Mouse (Mus musculus) bone marrow macrophage, adult 2 months (primary cell): ENCODE results near the gene Wipf2. TPM values are rescaled to one million over a fixed set of nuclear protein-coding genes. Genes with fewer than 3 reads are reported as not detected.

ENCODE experiments used
- H3K27ac ChIP-seq: 2 replicates; pipeline ENCODE4 v1.5.1; 2012; ENCODE audit warnings: low read depth, low read length; ENCODE audit not compliant: insufficient read depth
- H3K4me1 ChIP-seq: 2 replicates; pipeline ENCODE4 v1.6.1; 2012; ENCODE audit warnings: low read length; ENCODE audit not compliant: control insufficient read depth, insufficient read depth
- H3K4me3 ChIP-seq: 2 replicates; pipeline ENCODE4 v1.5.1; 2012; ENCODE audit warnings: mild to moderate bottlenecking, low read length, moderate library complexity; ENCODE audit not compliant: insufficient read depth
- CTCF ChIP-seq: IDR thresholded peaks from 2 replicates; pipeline ENCODE4 v1.5.1; 2012; ENCODE audit warnings: low read depth, mild to moderate bottlenecking, low read length, moderate library complexity
- POLR2A ChIP-seq: IDR thresholded peaks from 2 replicates; pipeline ENCODE4 v1.6.1; 2012; ENCODE audit warnings: mild to moderate bottlenecking, low read depth, low read length, borderline replicate concordance
- polyA plus RNA-seq: library from polyadenylated mRNA; stranded (reverse); fragments of >200 nt; gene quantifications from 2 replicates; pipeline ENCODE4 v1.2.4, GENCODE M21; 2012; ENCODE audit not compliant: missing spikeins, insufficient read depth, insufficient read length

Wipf2 gene
- polyA plus RNA-seq, 1 experiment: 20.5 TPM

DNA sequence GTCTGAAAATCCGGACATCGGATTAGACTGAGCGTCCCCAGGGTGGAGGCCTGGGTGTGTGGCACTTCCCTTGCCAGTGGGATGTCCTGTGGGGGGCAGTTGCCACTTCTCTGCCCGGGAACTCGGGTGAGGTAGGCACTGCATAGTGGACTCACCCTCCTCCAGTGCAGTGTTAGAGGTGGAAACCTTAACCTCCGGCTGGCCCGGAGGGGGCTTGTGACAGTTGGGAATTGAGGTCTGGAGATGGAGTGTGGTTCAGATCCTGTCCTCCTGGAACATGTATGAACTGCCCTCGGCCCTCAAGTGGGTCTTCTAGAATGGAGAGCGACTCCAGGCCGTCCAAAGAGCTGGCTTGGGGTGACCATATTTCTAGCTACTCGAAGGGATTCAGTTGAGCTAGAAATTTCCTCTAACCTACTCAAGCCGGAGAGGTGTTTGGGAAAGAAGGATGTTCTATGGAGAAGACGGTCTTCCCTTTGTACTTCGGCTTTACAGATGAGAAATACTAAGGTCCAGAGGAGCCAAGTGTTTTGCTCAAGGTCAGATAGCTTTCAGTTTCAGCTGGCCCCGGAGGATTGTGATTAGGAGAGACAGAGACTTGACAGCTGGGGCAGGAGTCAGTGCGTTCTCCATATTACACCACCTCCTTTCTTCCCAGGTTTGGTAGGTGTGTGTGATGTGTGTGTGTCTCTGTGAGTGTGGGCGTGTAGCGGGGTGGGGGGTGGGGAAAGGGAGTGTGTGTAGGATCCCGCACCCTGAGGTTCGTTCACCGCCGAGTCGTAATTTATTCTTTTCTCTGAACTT is 73.4 kb downstream of the Wipf2 start:
- peak overlapping the region; percentile 74 for H3K4me3 ChIP-seq
- H3K4me1 ChIP-seq: peaks cover 46% of the 10 kb centered on the region
- TF ChIP-seq CTCF (no peak), POLR2A (no peak)
- no peak overlapping the region for H3K27ac ChIP-seq

GRCm38 (mm10) chr11:98937410-98937913 is 74.0 kb downstream of the Wipf2 start:
- TF ChIP-seq CTCF: no peak
- TF ChIP-seq POLR2A: no peak
- Histone ChIP-seq H3K27ac (peak overlapping the region; percentile 73), H3K4me1 (peaks cover 45% of the 10 kb centered on the region), H3K4me3 (peak overlapping the region; percentile 78)

DNA sequence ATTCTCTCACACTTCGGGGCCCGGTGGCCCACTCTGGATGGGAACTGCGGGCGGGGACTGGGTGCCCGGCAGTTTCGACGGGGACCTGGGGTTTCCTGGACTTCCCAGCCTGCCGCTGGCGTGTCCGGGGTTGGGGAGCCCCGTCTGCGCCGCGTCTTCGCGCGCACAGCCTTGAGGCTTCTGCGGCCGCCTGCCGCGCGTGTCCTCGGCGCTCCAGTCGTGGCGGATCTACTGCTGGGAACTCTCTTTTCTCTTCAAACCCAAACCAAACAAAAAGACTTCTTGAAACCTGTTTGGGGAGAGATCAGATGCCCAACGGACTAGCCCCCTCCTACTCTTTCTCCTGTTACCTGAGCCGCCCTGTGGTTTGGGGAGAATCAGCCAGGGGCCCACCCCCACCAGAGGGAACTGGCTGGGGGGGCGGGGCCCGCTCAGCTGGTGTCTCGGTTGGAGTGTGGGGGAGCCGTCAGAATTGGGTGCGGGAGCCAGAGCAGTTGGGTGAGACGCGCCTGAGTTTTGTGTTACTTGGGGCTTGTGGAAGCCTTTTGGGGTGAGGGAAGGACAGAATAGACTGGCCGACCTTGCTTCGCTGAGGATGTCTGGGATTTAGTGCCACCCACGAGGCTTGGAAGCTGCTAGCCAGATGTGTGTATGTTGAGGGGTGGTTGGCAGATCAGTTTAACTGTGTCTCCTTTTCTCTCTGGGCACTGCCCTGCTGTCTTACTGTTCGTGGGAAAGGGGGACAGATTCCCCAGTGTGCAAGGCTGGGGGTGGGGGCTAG is 74.7 kb downstream of the Wipf2 start:
- TF ChIP-seq POLR2A (no peak), CTCF (no peak)
- H3K4me3 ChIP-seq: peak overlapping the region; percentile 78
- peak overlapping the region; percentile 73 for H3K27ac ChIP-seq
- peaks cover 47% of the 10 kb centered on the region for H3K4me1 ChIP-seq

DNA sequence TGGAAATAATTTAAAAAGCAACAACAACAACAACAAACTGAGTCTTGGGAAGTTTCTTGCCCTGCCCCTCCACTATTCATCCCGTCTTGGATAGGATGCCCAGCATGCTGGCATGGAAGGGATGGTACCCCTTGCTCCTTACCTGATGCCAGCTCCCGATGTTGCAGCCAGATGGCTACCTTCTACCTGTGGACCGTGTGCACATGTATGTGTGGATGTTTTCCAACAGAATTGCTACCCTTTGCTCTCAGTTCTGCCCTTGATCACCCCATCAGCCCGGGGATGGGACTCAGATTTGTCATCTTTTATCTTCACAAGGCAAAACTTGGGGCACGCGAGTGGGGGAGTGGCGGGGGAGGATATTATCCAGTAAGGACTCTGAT is 75.3 kb downstream of the Wipf2 start:
- Histone ChIP-seq H3K4me1 (peaks cover 45% of the 10 kb centered on the region), H3K4me3 (peak overlapping the region; percentile 78), H3K27ac (no peak overlapping the region)
- TF ChIP-seq POLR2A (no peak), CTCF (no peak)

- Histone ChIP-seq H3K27ac (no peak overlapping the region), H3K4me1 (peaks cover 47% of the 10 kb centered on the region), H3K4me3 (peak overlapping the region; percentile 78)
- no peak for TF ChIP-seq CTCF
- TF ChIP-seq POLR2A: no peak
Observed at GRCm38 (mm10) chr11:98939084-98939952, 75.9 kb downstream of the Wipf2 start.

DNA sequence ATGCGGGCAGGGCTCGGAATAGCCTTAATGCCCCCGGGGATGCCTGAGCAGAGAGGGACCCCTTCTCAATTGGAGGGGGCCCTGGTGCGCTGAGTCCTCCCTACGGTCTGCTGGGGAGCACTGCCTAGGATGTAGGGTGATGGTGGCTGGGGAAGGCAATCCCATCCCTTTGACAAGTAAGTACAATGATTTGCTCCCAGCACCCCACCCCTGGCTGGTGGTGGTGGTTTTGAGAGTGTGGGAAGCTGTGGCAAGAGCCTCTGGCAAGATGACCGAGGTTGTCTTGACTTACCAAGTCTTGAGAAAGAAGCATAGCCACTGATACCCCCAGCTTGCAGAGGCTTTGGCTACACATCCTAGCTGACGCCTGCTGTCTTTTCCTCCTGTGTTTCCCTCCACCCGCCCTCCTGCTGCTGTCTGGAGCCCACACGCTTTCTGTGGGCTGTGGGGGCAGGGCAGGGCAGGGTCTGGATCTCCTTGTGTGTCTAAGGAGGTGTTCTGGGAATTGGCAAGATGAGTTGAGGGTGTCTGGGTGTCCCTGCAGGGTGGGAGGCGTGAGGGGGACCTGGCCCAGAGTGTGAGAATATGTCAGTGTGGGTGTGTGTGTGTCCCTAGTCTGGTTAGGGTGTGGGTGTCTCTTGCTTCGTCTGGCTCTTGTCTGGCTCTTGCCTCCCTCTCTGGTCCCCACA is 76.7 kb downstream of the Wipf2 start:
- TF ChIP-seq POLR2A: no peak
- no peak for TF ChIP-seq CTCF
- no peak overlapping the region for H3K27ac ChIP-seq
- peaks cover 51% of the 10 kb centered on the region for H3K4me1 ChIP-seq
- H3K4me3 ChIP-seq: no peak overlapping the region

- H3K4me1 ChIP-seq: peaks cover 58% of the 10 kb centered on the region
- no peak for TF ChIP-seq POLR2A
- no peak for TF ChIP-seq CTCF
- peak overlapping the region; percentile 95 for H3K27ac ChIP-seq
- H3K4me3 ChIP-seq: peak overlapping the region; percentile 58
Observed at GRCm38 (mm10) chr11:98940776-98941175, 77.3 kb downstream of the Wipf2 start.

- Histone ChIP-seq H3K4me3 (peak overlapping the region; percentile 58), H3K4me1 (peaks cover 63% of the 10 kb centered on the region), H3K27ac (peak overlapping the region; percentile 95)
- TF ChIP-seq POLR2A: no peak
- TF ChIP-seq CTCF: no peak
Observed at GRCm38 (mm10) chr11:98941341-98941825, 77.9 kb downstream of the Wipf2 start.

DNA sequence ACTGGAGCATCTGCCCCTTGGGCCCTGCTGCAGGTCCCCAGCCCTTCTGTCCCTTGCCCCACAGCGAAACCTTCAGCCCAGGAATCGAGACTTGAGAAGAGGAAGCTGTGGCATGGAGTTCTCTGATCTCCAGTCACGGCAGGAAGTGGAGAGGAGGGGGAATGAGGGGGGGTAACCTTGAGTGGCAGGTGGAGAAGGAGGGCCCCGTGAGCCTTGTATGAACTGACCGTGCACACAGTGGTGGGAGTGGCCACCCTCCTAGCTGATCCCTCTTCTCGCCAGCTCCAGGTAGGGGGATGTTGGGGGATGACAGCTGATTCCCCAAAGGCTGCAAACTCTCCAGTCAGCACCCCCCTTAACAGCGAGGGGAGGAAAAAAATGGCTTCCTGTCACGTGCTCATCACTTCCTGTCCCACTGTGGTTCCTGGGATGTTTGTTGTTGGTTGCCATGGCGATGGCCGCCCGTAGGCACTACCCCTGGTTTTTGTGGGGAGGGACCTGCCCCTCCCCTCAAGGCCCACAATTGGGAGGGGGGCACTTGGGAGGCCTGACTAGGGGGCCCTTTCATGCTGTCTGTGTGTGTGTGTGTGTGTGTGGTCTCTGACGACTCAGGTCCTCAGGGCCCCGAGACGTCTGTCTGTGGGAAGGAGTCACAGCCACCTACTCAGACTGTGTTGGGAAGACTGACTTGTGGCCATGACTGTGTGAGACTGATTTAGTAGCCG is 78.5 kb downstream of the Wipf2 start:
- H3K4me1 ChIP-seq: peaks cover 59% of the 10 kb centered on the region
- H3K4me3 ChIP-seq: peak overlapping the region; percentile 58
- peak overlapping the region; percentile 95 for H3K27ac ChIP-seq
- no peak for TF ChIP-seq CTCF
- no peak for TF ChIP-seq POLR2A
